Mouse (Mus musculus) bone marrow, adult 2 months (tissue): ENCODE data around the gene Ehmt1.

Experiments used
- CTCF ChIP-seq: fragments of 200-500 bp; IDR thresholded peaks from 2 replicates; pipeline ENCODE4 v1.5.1; 2011; ENCODE audit warnings: low read length, control low read depth; ENCODE audit not compliant: control insufficient read depth, insufficient read depth
- POLR2A ChIP-seq: fragments of 200-500 bp; IDR thresholded peaks from 2 replicates; pipeline ENCODE4 v1.6.1; 2011; ENCODE audit warnings: low read depth, mild to moderate bottlenecking, control low read depth, low read length, borderline replicate concordance; ENCODE audit not compliant: control insufficient read depth

GRCm38 (mm10) chr2:24923561-24923960 lies 4.1 kb upstream of the Ehmt1 start:
- TF ChIP-seq CTCF (0 out of 2 replicates have a peak, but pooled peaks have one; percentile 9), POLR2A (no peak)
